Mouse (Mus musculus) neutrophil, adult 83 days (primary cell): Measurements from ENCODE around the gene Akap2. TPM values are rescaled to one million over a fixed set of nuclear protein-coding genes. Genes with fewer than 3 reads are reported as not detected.

Experiments used
- total RNA-seq, 2 experiments: library from RNA; stranded (reverse); gene quantifications; one replicate each; pipeline ENCODE4 v1.2.4; 2023

The Akap2 gene
- under 1 TPM; 0.09 to 0.42 TPM for total RNA-seq

GRCm38 (mm10) chr4:57717354-57717753, at the start of gene Akap2:
Akap2 (plus strand) TSS chr4:57717657.

DNA sequence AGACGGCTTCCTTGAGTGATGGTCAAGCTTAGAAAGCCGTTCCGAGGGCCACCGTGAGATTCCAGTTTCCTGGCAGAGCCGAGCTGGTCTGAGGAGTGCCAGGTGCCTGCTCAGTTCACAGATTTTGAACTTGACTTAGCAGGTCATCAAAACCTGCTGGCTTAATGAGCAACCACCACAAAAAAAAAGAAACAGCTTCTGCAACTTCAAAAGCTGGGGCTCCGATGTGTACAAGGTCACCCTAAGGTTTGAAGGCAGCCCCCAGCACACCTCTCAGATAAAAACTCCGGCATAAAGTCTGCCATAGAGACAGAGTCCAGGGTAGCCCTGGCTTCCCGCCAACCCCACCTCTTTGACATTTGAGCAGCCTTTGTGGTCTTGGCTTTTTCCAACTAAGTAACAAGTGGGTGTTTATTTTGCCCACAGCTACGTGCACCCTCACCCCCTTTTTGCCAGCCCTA, 198.8 kb downstream of the Akap2 start, which contains the start of gene D630039A03Rik:
D630039A03Rik (minus strand) TSS at position 97 of the 461 bp plus-strand sequence.

Other genes with a start within 250 kb of the Akap2 start
- under 1 TPM in 1 of 2 experiments, not detected in 1; 0.09 TPM for gene Pakap, start 149.5 kb upstream of the Akap2 start, total RNA-seq
- gene D630039A03Rik, start 198.6 kb downstream of the Akap2 start, total RNA-seq = not detected
- gene Txn1, start 238.8 kb downstream of the Akap2 start, total RNA-seq = 100 to 1,000 TPM; 351 to 373 TPM